Mouse (Mus musculus) forebrain, postnatal 0 days (tissue): ENCODE data around the gene Fam69a. TPM values are rescaled to one million over a fixed set of nuclear protein-coding genes. Genes with fewer than 3 reads are reported as not detected.

ENCODE experiments used
- ATAC-seq: fragments of 200-750 bp; cut with Nextera tagmentation; 2 replicates; pipeline ENCODE4 v1.8.0; 2017; ENCODE audit warnings: mild to moderate bottlenecking, moderate library complexity
- DNase-seq: peaks from one replicate; pipeline ENCODE4 v3.0.0-alpha.2; 2015
- H3K27ac ChIP-seq: fragments of 300-500 bp; sonication (generic); 2 replicates; pipeline ENCODE4 v1.5.1; 2014; ENCODE audit warnings: low read depth, mild to moderate bottlenecking, antibody characterized with exemption, low read length, moderate library complexity, mixed read lengths
- H3K27me3 ChIP-seq: fragments of 300-500 bp; sonication (generic); 2 replicates; pipeline ENCODE4 v1.6.1; 2014; ENCODE audit warnings: mild to moderate bottlenecking, low read length, mixed read lengths; ENCODE audit not compliant: insufficient read depth
- H3K36me3 ChIP-seq: fragments of 300-500 bp; sonication (generic); 2 replicates; pipeline ENCODE4 v1.6.1; 2014; ENCODE audit warnings: mild to moderate bottlenecking, moderate library complexity; ENCODE audit not compliant: insufficient read depth
- H3K4me1 ChIP-seq: fragments of 300-500 bp; sonication (generic); 2 replicates; pipeline ENCODE4 v1.6.1; 2014; ENCODE audit warnings: antibody characterized with exemption; ENCODE audit not compliant: insufficient read depth
- H3K4me2 ChIP-seq: fragments of 300-500 bp; sonication (generic); 2 replicates; pipeline ENCODE4 v1.6.1; 2014; ENCODE audit warnings: low read depth, mild to moderate bottlenecking, moderate library complexity
- H3K4me3 ChIP-seq: fragments of 300-500 bp; sonication (generic); 2 replicates; pipeline ENCODE4 v1.5.1; 2014; ENCODE audit warnings: low read depth, low read length, mixed read lengths
- H3K9ac ChIP-seq: fragments of 300-500 bp; sonication (generic); 2 replicates; pipeline ENCODE4 v1.6.1; 2014; ENCODE audit warnings: mild to moderate bottlenecking
- H3K9me3 ChIP-seq: fragments of 300-500 bp; sonication (generic); 2 replicates; pipeline ENCODE4 v1.6.1; 2016; ENCODE audit warnings: low read length
- CTCF ChIP-seq: sonication (generic); IDR thresholded peaks from 2 replicates; pipeline ENCODE4 v1.5.1; 2016; ENCODE audit warnings: antibody characterized with exemption, control low read depth, low read depth
- WGBS: fragments of 180-500 bp; shearing (Covaris S2); extraction: QIAGEN DNeasy Blood & Tissue Kit; methylation state at CpG from one replicate; pipeline ENCODE4 v1.1.7; 2014; 5-methylcytosine and 5-hydroxymethylcytosine counted together
- polyA plus RNA-seq: library from polyadenylated mRNA; unstranded; fragments of >200 nt; fragmentation: Nextera tagmentation; extraction: Ambion mirVana; gene quantifications from 2 replicates; pipeline ENCODE4 v1.2.1, GENCODE M21; 2015
- total RNA-seq: library from RNA; depleted of rRNA; stranded (reverse); fragments of >200 nt; gene quantifications from 2 replicates; pipeline ENCODE4 v1.2.3, GENCODE M21; 2014

Gene Fam69a
- total and polyA plus RNA-seq, 2 experiments from 2014 or later: 28.5 to 60.9 TPM

- 78% methylated on average over 5 of the region's 5 CpGs for WGBS
- no peaks in the 10 kb centered on the region for H3K4me1 ChIP-seq
- no peak for TF ChIP-seq CTCF
- H3K4me2 ChIP-seq: no peak overlapping the region
- DNase-seq: no peak
- ATAC-seq: no peak
- H3K9ac ChIP-seq: no peak overlapping the region
- no peaks in the 10 kb centered on the region for H3K27me3 ChIP-seq
- H3K4me3 ChIP-seq: no peak overlapping the region
- no peaks in the 10 kb centered on the region for H3K9me3 ChIP-seq
- no peak overlapping the region for H3K27ac ChIP-seq
- no peaks in the 10 kb centered on the region for H3K36me3 ChIP-seq
These were observed 106.2 kb downstream of the Fam69a start for GRCm38 (mm10) chr5:107880710-107881109.

- no peaks in the 10 kb centered on the region for H3K27me3 ChIP-seq
- no peaks in the 10 kb centered on the region for H3K36me3 ChIP-seq
- DNase-seq (no peak), ATAC-seq (no peak)
- WGBS: 91% methylated on average over 1 of the region's 1 CpGs
- TF ChIP-seq CTCF: no peak
- no peak overlapping the region for H3K4me3 ChIP-seq
- no peak overlapping the region for H3K9ac ChIP-seq
- H3K9me3 ChIP-seq: no peaks in the 10 kb centered on the region
- no peak overlapping the region for H3K27ac ChIP-seq
- no peak overlapping the region for H3K4me2 ChIP-seq
- no peaks in the 10 kb centered on the region for H3K4me1 ChIP-seq
These were observed 109.8 kb downstream of the Fam69a start for GRCm38 (mm10) chr5:107877053-107877452.

GRCm38 (mm10) chr5:107875261-107875611 is 111.6 kb downstream of the Fam69a start:
- TF ChIP-seq CTCF: no peak

GRCm38 (mm10) chr5:107874561-107875260 is 112.2 kb downstream of the Fam69a start, which contains the start of gene Evi5:
Gene Evi5, minus strand, starts transcription at chr5:107875107.
- no peak for TF ChIP-seq CTCF
- H3K4me1 ChIP-seq: no peaks in the 10 kb centered on the region
- H3K9ac ChIP-seq: no peak within 1 kb of the TSS
- H3K36me3 ChIP-seq: no peaks in the 10 kb centered on the region
- DNase-seq (no peak), ATAC-seq (no peak)
- H3K4me2 ChIP-seq: no peak within 1 kb of the TSS
- no peaks in the 10 kb centered on the region for H3K9me3 ChIP-seq
- 41% methylated on average over 4 of the region's 4 CpGs for WGBS
- H3K27me3 ChIP-seq: no peaks in the 10 kb centered on the region
- H3K27ac ChIP-seq: no peak within 1 kb of the TSS
- no peak within 1 kb of the TSS for H3K4me3 ChIP-seq

More at GRCm38 (mm10) chr5:107875261-107875611, 111.6 kb downstream of the Fam69a start:
- no peaks in the 10 kb centered on the region for H3K9me3 ChIP-seq
- no peaks in the 10 kb centered on the region for H3K36me3 ChIP-seq
- no peak overlapping the region for H3K9ac ChIP-seq
- H3K4me2 ChIP-seq: no peak overlapping the region
- H3K27me3 ChIP-seq: no peaks in the 10 kb centered on the region
- DNase-seq (no peak), ATAC-seq (no peak)
- H3K4me1 ChIP-seq: no peaks in the 10 kb centered on the region
- H3K4me3 ChIP-seq: no peak overlapping the region
- no peak overlapping the region for H3K27ac ChIP-seq

- Histone ChIP-seq H3K27ac (no peak overlapping the region), H3K27me3 (no peaks in the 10 kb centered on the region), H3K4me3 (no peak overlapping the region), H3K9me3 (no peaks in the 10 kb centered on the region), H3K4me1 (no peaks in the 10 kb centered on the region), H3K4me2 (no peak overlapping the region), H3K36me3 (no peaks in the 10 kb centered on the region), H3K9ac (no peak overlapping the region)
- no peak for TF ChIP-seq CTCF
- 57% methylated on average over 7 of the region's 7 CpGs for WGBS
- ATAC-seq (no peak), DNase-seq (peak; percentile 10)
These were observed 113.0 kb downstream of the Fam69a start for GRCm38 (mm10) chr5:107873886-107874302.

GRCm38 (mm10) chr5:107873330-107873729 is 113.6 kb downstream of the Fam69a start:
- WGBS: 87% methylated on average over 6 of the region's 6 CpGs
- no peak overlapping the region for H3K27ac ChIP-seq

GRCm38 (mm10) chr5:107869701-107870100 is 117.2 kb downstream of the Fam69a start:
- Histone ChIP-seq H3K27me3 (no peaks in the 10 kb centered on the region), H3K9ac (no peak overlapping the region), H3K9me3 (no peaks in the 10 kb centered on the region), H3K36me3 (no peaks in the 10 kb centered on the region), H3K4me1 (no peaks in the 10 kb centered on the region), H3K4me3 (no peak overlapping the region), H3K27ac (no peak overlapping the region), H3K4me2 (no peak overlapping the region)
- no peak for TF ChIP-seq CTCF
- 48% methylated on average over 2 of the region's 2 CpGs for WGBS
- no peak for DNase-seq
- no peak for ATAC-seq

More at GRCm38 (mm10) chr5:107873330-107873729, 113.6 kb downstream of the Fam69a start:
- no peaks in the 10 kb centered on the region for H3K9me3 ChIP-seq
- no peaks in the 10 kb centered on the region for H3K27me3 ChIP-seq
- H3K4me1 ChIP-seq: no peaks in the 10 kb centered on the region
- H3K9ac ChIP-seq: no peak overlapping the region
- H3K4me2 ChIP-seq: no peak overlapping the region
- no peak for ATAC-seq
- H3K4me3 ChIP-seq: no peak overlapping the region
- no peak for DNase-seq
- no peaks in the 10 kb centered on the region for H3K36me3 ChIP-seq
- no peak for TF ChIP-seq CTCF
